Mouse (Mus musculus) C2C12 (cell line): Measurements from ENCODE around the gene Lsg1.

ENCODE experiments used
- CTCF ChIP-seq: IDR thresholded peaks from one replicate; pipeline ENCODE4 v1.5.1; 2011; ENCODE audit not compliant: control insufficient read depth, insufficient read depth, insufficient read length
- MAX ChIP-seq: IDR thresholded peaks from one replicate; pipeline ENCODE4 v1.6.1; 2011; ENCODE audit warnings: mild to moderate bottlenecking, control low read depth
- MYOD1 ChIP-seq: IDR thresholded peaks from one replicate; pipeline ENCODE4 v1.6.1; 2011; ENCODE audit warnings: low read depth; ENCODE audit not compliant: control insufficient read depth, insufficient read length
- MYOG ChIP-seq: IDR thresholded peaks from one replicate; pipeline ENCODE4 v1.6.1; 2011; ENCODE audit not compliant: control insufficient read depth, insufficient read length; ENCODE audit errors: extremely low read depth
- USF1 ChIP-seq: IDR thresholded peaks from one replicate; pipeline ENCODE4 v1.6.1; 2011; ENCODE audit warnings: low read depth, mild to moderate bottlenecking, control low read depth, moderate library complexity

DNA sequence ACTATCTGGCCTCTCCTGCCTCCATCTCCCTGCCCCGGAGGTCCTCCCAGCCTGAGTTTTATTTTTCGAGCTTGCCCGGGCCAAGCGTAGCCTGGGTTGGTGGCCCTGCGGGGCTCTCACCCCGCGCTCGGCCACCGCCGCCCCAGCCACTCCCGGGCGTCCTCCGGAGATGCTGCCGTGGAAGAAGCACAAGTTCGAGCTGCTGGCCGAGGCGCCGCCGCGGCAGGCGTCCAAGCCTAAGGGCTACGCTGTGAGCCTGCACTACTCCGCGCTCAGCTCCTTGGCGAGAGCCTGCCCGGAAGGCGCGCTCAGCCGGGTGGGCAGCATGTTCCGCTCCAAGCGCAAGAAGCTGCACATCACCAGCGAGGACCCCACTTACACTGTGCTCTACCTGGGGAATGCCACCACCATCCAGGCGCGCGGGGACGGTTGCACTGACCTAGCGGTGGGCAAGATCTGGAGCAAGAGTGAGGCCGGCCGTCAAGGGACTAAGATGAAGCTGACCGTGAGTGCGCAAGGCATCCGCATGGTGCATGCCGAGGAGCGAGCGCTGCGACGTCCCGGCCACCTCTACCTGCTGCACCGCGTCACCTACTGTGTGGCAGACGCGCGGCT is 13.1 kb upstream of the Lsg1 start:
- no peak for TF ChIP-seq CTCF
- TF ChIP-seq MAX = no peak
- no peak for TF ChIP-seq MYOD1
- TF ChIP-seq USF1 = no peak
- no peak for TF ChIP-seq MYOG
